Mouse (Mus musculus): ENCODE results near the gene Gm39566.

The Gm39566 gene

DNA sequence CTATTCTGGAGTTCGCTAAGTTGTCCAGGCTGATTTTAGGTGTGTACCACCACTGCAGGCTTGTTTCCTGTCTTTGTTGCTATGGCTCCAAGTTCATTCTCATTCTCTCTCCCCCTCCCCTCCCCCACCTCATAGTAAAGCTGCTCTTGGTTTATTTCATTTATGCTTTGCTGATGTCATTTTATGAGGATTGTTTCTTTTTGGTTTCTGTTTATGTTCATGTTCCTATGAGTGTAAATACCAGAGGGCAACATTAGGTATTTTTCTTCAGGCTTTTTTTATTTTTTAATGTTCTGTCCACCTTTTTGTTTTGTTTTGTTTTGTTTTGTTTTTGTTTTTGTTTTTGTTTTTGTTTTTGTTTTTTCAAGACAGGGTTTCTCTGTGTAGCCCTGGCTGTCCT is 53.2 kb downstream of the Gm39566 start, which contains the start of gene Slc35g3:
Slc35g3 (minus strand) TSS at position 101 of the 400 bp plus-strand sequence.
- DNase-seq (ENCODE audit: low spot score in 2 of 2): no peak

Data from heart, adult 9 months (tissue).